Mouse (Mus musculus) embryo, embryonic 9.5 days (tissue): ENCODE data around the gene Zim1.

Experiments
- DNase-seq: peaks from one replicate; pipeline ENCODE4 v3.0.0-alpha.2; 2017; ENCODE audit errors: extremely low spot score

Gene Zim1

GRCm38 (mm10) chr7:6651221-6651620 lies 45.0 kb downstream of the Zim1 start:
- DNase-seq, result no peak

- DNase-seq, result no peak
These were observed 45.7 kb downstream of the Zim1 start for GRCm38 (mm10) chr7:6650526-6650925.

- DNase-seq, result no peak
These were observed 50.4 kb downstream of the Zim1 start for GRCm38 (mm10) chr7:6645821-6646220.

- no peak for DNase-seq
These were observed 58.2 kb downstream of the Zim1 start for GRCm38 (mm10) chr7:6638076-6638475.

GRCm38 (mm10) chr7:6636741-6637140 lies 59.5 kb downstream of the Zim1 start:
- no peak for DNase-seq

GRCm38 (mm10) chr7:6635831-6636230 lies 60.4 kb downstream of the Zim1 start:
- DNase-seq, result no peak
